Mouse (Mus musculus): ENCODE measurements around the gene Wdfy2.

- TF ChIP-seq EP300 (IDR thresholded peaks at IDR 0.05; ENCODE audit: insufficient read depth, low read depth, low read length) = no peak
- no peak for TF ChIP-seq POLR2A (IDR thresholded peaks at IDR 0.05; ENCODE audit: insufficient read depth, low read length)
These were observed 32.8 kb downstream of the Wdfy2 start for GRCm38 (mm10) chr14:62870238-62870638.

Data from ES-Bruce4 (cell line).